Mouse (Mus musculus) E14TG2a.4 (cell line): ENCODE results near the gene Khsrp.

Source experiments
- CTCF ChIP-seq: conservative IDR thresholded peaks from 2 replicates; pipeline ENCODE4 v1.5.1; 2014; ENCODE audit warnings: low read length
- NANOG ChIP-seq: IDR thresholded peaks from 2 replicates; pipeline ENCODE4 v1.6.1; 2014; ENCODE audit warnings: borderline replicate concordance, low read length, mixed read lengths
- POU5F1 ChIP-seq: IDR thresholded peaks from 2 replicates; pipeline ENCODE4 v1.6.1; 2014; ENCODE audit warnings: low read length, borderline replicate concordance

- TF ChIP-seq CTCF (no peak), POU5F1 (no peak), NANOG (no peak)
Measured at GRCm38 (mm10) chr17:57027471-57027870, 3.9 kb downstream of the Khsrp start.
